Mouse (Mus musculus) limb, embryonic 15.5 days (tissue): Measurements from ENCODE around the gene Gm17662. TPM values are rescaled to one million over a fixed set of nuclear protein-coding genes. Genes with fewer than 3 reads are reported as not detected.

Experiments
- ATAC-seq: fragments of 200-750 bp; cut with Nextera tagmentation; 2 replicates; pipeline ENCODE4 v1.8.0; 2017; ENCODE audit warnings: low read depth, moderate TSS enrichment; ENCODE audit not compliant: insufficient number of reproducible peaks, low FRiP score, low TSS enrichment
- H3K27ac ChIP-seq: fragments of 300-500 bp; sonication (generic); 2 replicates; pipeline ENCODE4 v1.5.1; 2015; ENCODE audit warnings: moderate library complexity, mild to moderate bottlenecking, inconsistent platforms
- H3K27me3 ChIP-seq: fragments of 300-500 bp; sonication (generic); 2 replicates; pipeline ENCODE4 v1.6.1; 2015; ENCODE audit warnings: inconsistent platforms
- H3K36me3 ChIP-seq: fragments of 300-500 bp; sonication (generic); 2 replicates; pipeline ENCODE4 v1.6.1; 2015; ENCODE audit warnings: inconsistent platforms
- H3K4me1 ChIP-seq: fragments of 300-500 bp; sonication (generic); 2 replicates; pipeline ENCODE4 v1.6.1; 2015; ENCODE audit warnings: inconsistent platforms
- H3K4me2 ChIP-seq: fragments of 300-500 bp; sonication (generic); 2 replicates; pipeline ENCODE4 v1.6.1; 2015; ENCODE audit warnings: mild to moderate bottlenecking, inconsistent platforms
- H3K4me3 ChIP-seq: fragments of 300-500 bp; sonication (generic); 2 replicates; pipeline ENCODE4 v1.5.1; 2015; ENCODE audit warnings: mild to moderate bottlenecking, inconsistent platforms
- H3K9ac ChIP-seq: fragments of 300-500 bp; sonication (generic); 2 replicates; pipeline ENCODE4 v1.6.1; 2015; ENCODE audit warnings: inconsistent platforms
- H3K9me3 ChIP-seq: fragments of 300-500 bp; sonication (generic); 2 replicates; pipeline ENCODE4 v1.6.1; 2016; ENCODE audit warnings: inconsistent platforms
- WGBS: fragments of 180-500 bp; shearing (Covaris S2); methylation state at CpG from one replicate; pipeline ENCODE4 v1.1.7; 2015; 5-methylcytosine and 5-hydroxymethylcytosine counted together
- polyA plus RNA-seq: library from polyadenylated mRNA; unstranded; fragments of >200 nt; fragmentation: Nextera tagmentation; extraction: Ambion mirVana; gene quantifications from 2 replicates; pipeline ENCODE4 v1.2.1, GENCODE M21; 2015

Gm17662 gene
- polyA plus RNA-seq, 1 experiment from 2014 or later: not detected

- no peak overlapping the region for H3K9ac ChIP-seq
- no peaks in the 10 kb centered on the region for H3K9me3 ChIP-seq
- 81% methylated on average over 5 of the region's 5 CpGs for WGBS
- H3K4me2 ChIP-seq: no peak overlapping the region
- no peaks in the 10 kb centered on the region for H3K27me3 ChIP-seq
- H3K4me3 ChIP-seq: no peak overlapping the region
- no peaks in the 10 kb centered on the region for H3K36me3 ChIP-seq
- H3K27ac ChIP-seq: no peak overlapping the region
- no peaks in the 10 kb centered on the region for H3K4me1 ChIP-seq
- ATAC-seq: no peak
These were observed 14.9 kb upstream of the Gm17662 start for GRCm38 (mm10) chr4:104842204-104842603.

GRCm38 (mm10) chr4:104843546-104843945 is 13.6 kb upstream of the Gm17662 start:
- Histone ChIP-seq H3K27me3 (no peaks in the 10 kb centered on the region), H3K4me1 (no peaks in the 10 kb centered on the region), H3K4me2 (no peak overlapping the region), H3K36me3 (no peaks in the 10 kb centered on the region), H3K4me3 (no peak overlapping the region), H3K9me3 (no peaks in the 10 kb centered on the region), H3K27ac (no peak overlapping the region), H3K9ac (no peak overlapping the region)
- WGBS: 45% methylated on average over 4 of the region's 4 CpGs
- ATAC-seq: no peak

- no peaks in the 10 kb centered on the region for H3K4me1 ChIP-seq
- H3K27me3 ChIP-seq: no peaks in the 10 kb centered on the region
- no peaks in the 10 kb centered on the region for H3K36me3 ChIP-seq
- no peak overlapping the region for H3K4me3 ChIP-seq
- H3K9ac ChIP-seq: no peak overlapping the region
- no peak overlapping the region for H3K4me2 ChIP-seq
- no peak for ATAC-seq
- 75% methylated on average over 2 of the region's 2 CpGs for WGBS
- no peaks in the 10 kb centered on the region for H3K9me3 ChIP-seq
- no peak overlapping the region for H3K27ac ChIP-seq
These were observed 1.9 kb upstream of the Gm17662 start for GRCm38 (mm10) chr4:104855216-104855615.

- no peak overlapping the region for H3K4me3 ChIP-seq
- H3K4me2 ChIP-seq: no peak overlapping the region
- H3K36me3 ChIP-seq: no peaks in the 10 kb centered on the region
- no peaks in the 10 kb centered on the region for H3K9me3 ChIP-seq
- no peaks in the 10 kb centered on the region for H3K4me1 ChIP-seq
- no peaks in the 10 kb centered on the region for H3K27me3 ChIP-seq
- 82% methylated on average over 4 of the region's 4 CpGs for WGBS
- H3K27ac ChIP-seq: no peak overlapping the region
- ATAC-seq: no peak
- H3K9ac ChIP-seq: no peak overlapping the region
These were observed 694 bp downstream of the Gm17662 start for GRCm38 (mm10) chr4:104857823-104858222.

GRCm38 (mm10) chr4:104861241-104861640 is 4.1 kb downstream of the Gm17662 start:
- WGBS: 83% methylated on average over 8 of the region's 8 CpGs
- no peak overlapping the region for H3K27ac ChIP-seq
- H3K4me1 ChIP-seq: no peaks in the 10 kb centered on the region
- H3K27me3 ChIP-seq: no peaks in the 10 kb centered on the region
- no peak overlapping the region for H3K4me3 ChIP-seq
- H3K4me2 ChIP-seq: no peak overlapping the region
- no peak for ATAC-seq
- no peaks in the 10 kb centered on the region for H3K36me3 ChIP-seq
- H3K9me3 ChIP-seq: no peaks in the 10 kb centered on the region
- H3K9ac ChIP-seq: no peak overlapping the region

GRCm38 (mm10) chr4:104864397-104864796 is 7.3 kb downstream of the Gm17662 start:
- H3K4me1 ChIP-seq: no peaks in the 10 kb centered on the region
- H3K27ac ChIP-seq: no peak overlapping the region
- no peak overlapping the region for H3K4me3 ChIP-seq
- no peak overlapping the region for H3K4me2 ChIP-seq
- H3K36me3 ChIP-seq: no peaks in the 10 kb centered on the region
- no peaks in the 10 kb centered on the region for H3K27me3 ChIP-seq
- H3K9me3 ChIP-seq: no peaks in the 10 kb centered on the region
- H3K9ac ChIP-seq: no peak overlapping the region
- ATAC-seq: no peak
- 71% methylated on average over 1 of the region's 1 CpGs for WGBS

GRCm38 (mm10) chr4:104869581-104869980 is 12.5 kb downstream of the Gm17662 start:
- H3K4me2 ChIP-seq: no peak overlapping the region
- H3K27me3 ChIP-seq: no peaks in the 10 kb centered on the region
- no peak overlapping the region for H3K4me3 ChIP-seq
- no peaks in the 10 kb centered on the region for H3K9me3 ChIP-seq
- H3K4me1 ChIP-seq: no peaks in the 10 kb centered on the region
- no peak overlapping the region for H3K27ac ChIP-seq
- no peak for ATAC-seq
- H3K36me3 ChIP-seq: no peaks in the 10 kb centered on the region
- no peak overlapping the region for H3K9ac ChIP-seq

- no peak overlapping the region for H3K4me2 ChIP-seq
- no peaks in the 10 kb centered on the region for H3K9me3 ChIP-seq
- ATAC-seq: no peak
- WGBS: 89% methylated on average over 5 of the region's 5 CpGs
- no peaks in the 10 kb centered on the region for H3K27me3 ChIP-seq
- no peak overlapping the region for H3K4me3 ChIP-seq
- no peak overlapping the region for H3K27ac ChIP-seq
- H3K36me3 ChIP-seq: no peaks in the 10 kb centered on the region
- no peaks in the 10 kb centered on the region for H3K4me1 ChIP-seq
- H3K9ac ChIP-seq: no peak overlapping the region
These were observed 13.1 kb downstream of the Gm17662 start for GRCm38 (mm10) chr4:104870196-104870595.

- H3K4me2 ChIP-seq: no peak overlapping the region
- no peak overlapping the region for H3K9ac ChIP-seq
- no peak for ATAC-seq
- H3K4me1 ChIP-seq: no peaks in the 10 kb centered on the region
- H3K36me3 ChIP-seq: no peaks in the 10 kb centered on the region
- no peak overlapping the region for H3K4me3 ChIP-seq
- H3K27ac ChIP-seq: no peak overlapping the region
- 71% methylated on average over 4 of the region's 4 CpGs for WGBS
- H3K27me3 ChIP-seq: no peaks in the 10 kb centered on the region
- H3K9me3 ChIP-seq: no peaks in the 10 kb centered on the region
These were observed 18.7 kb downstream of the Gm17662 start for GRCm38 (mm10) chr4:104875832-104876231.

GRCm38 (mm10) chr4:104876323-104876722 is 19.2 kb downstream of the Gm17662 start, which contains the start of gene C8a:
C8a (minus strand) TSS chr4:104876398.
- Histone ChIP-seq H3K27ac (no peak within 1 kb of the TSS), H3K27me3 (no peaks in the 10 kb centered on the region), H3K4me2 (no peak within 1 kb of the TSS), H3K9me3 (no peaks in the 10 kb centered on the region), H3K4me3 (no peak within 1 kb of the TSS), H3K4me1 (no peaks in the 10 kb centered on the region), H3K36me3 (no peaks in the 10 kb centered on the region), H3K9ac (no peak within 1 kb of the TSS)
- ATAC-seq: no peak
- WGBS: 84% methylated on average over 3 of the region's 3 CpGs

- Histone ChIP-seq H3K4me3 (no peak overlapping the region), H3K9me3 (no peaks in the 10 kb centered on the region), H3K4me1 (peaks cover 5% of the 10 kb centered on the region; the same call in 1 of the 2 replicates), H3K36me3 (no peaks in the 10 kb centered on the region), H3K27me3 (no peaks in the 10 kb centered on the region), H3K4me2 (no peak overlapping the region), H3K9ac (no peak overlapping the region), H3K27ac (no peak overlapping the region)
- WGBS: 79% methylated on average over 9 of the region's 9 CpGs
- no peak for ATAC-seq
These were observed 30.4 kb downstream of the Gm17662 start for GRCm38 (mm10) chr4:104887486-104887885.

- Histone ChIP-seq H3K36me3 (no peaks in the 10 kb centered on the region), H3K9ac (no peak overlapping the region), H3K4me1 (peaks cover 5% of the 10 kb centered on the region; the same call in 1 of the 2 replicates), H3K4me2 (no peak overlapping the region), H3K4me3 (no peak overlapping the region), H3K9me3 (no peaks in the 10 kb centered on the region), H3K27ac (no peak overlapping the region), H3K27me3 (no peaks in the 10 kb centered on the region)
- no peak for ATAC-seq
- WGBS: 69% methylated on average over 9 of the region's 9 CpGs
These were observed 31.6 kb downstream of the Gm17662 start for GRCm38 (mm10) chr4:104888499-104889262.
